Mouse (Mus musculus) spleen, postnatal 14 days (tissue): ENCODE data around the gene Zfp966.
"Not testable (repeated sequence)": the region's sequence is repeated elsewhere in the genome, so short reads cannot be mapped to it uniquely, and the experiment has no call there.

ENCODE experiments used
- DNase-seq, 2 experiments: peaks; one replicate each; pipeline ENCODE4 v3.0.0; 2021 to 2022; ENCODE audit warnings: low spot score in 2 of 2

Gene Zfp966

GRCm38 (mm10) chr2:175931000-175931399, at the start of gene Zfp966:
Gene Zfp966, minus strand, starts transcription at chr2:175931100.
- DNase-seq: not testable (repeated sequence)

GRCm38 (mm10) chr2:175965031-175965430, 34.1 kb upstream of the Zfp966 start, which contains the start of gene Gm2026:
Gene Gm2026, plus strand, starts transcription at chr2:175965331.
- DNase-seq: not testable (repeated sequence)

DNA sequence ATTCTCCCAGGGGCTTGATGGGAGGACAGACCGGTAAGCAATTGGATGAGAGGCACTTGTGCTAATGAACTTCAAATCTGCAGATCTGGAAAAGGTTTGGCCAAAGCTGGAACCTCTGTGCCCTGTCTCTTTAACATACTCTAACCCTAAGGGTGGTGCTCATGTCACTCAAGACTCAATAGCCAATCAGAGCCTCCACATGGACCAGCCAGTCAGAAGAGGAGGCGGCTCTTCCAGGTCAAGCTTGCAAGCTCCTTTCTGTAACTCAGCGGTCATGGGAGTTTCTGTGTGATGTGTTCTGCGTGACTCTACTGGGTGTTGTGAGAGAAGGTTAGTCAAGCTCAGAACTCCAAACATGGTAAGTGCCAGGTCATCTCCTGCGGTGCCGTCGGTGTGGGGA, 61.9 kb downstream of the Zfp966 start, which contains the start of gene Gm6710:
Gene Gm6710 (plus strand): TSS at position 196 of the 400 bp plus-strand sequence.
- DNase-seq: not testable (repeated sequence)
